Mouse (Mus musculus) megakaryocyte progenitor cell, adult 5-6 weeks (primary cell): ENCODE data around the gene Cd164. TPM values are rescaled to one million over a fixed set of nuclear protein-coding genes. Genes with fewer than 3 reads are reported as not detected.
A peak's percentile ranks its signal among the peaks of the same experiment; 100 is the strongest.

Experiments
- ATAC-seq: replicated peaks from 2 replicates; pipeline ENCODE4 v1.8.0; 2016; ENCODE audit warnings: mild to moderate bottlenecking, moderate TSS enrichment, inconsistent platforms; ENCODE audit not compliant: poor library complexity
- total RNA-seq, 2 experiments: library from RNA; stranded (forward) in 1 of 2; stranded (reverse) in 1 of 2; fragments of 157-497, 149-512 nt in 1 of 2; fragments of 200-1000 nt in 1 of 2; gene quantifications; 2 replicates each; pipeline versions ENCODE4 v1.2.3 to v1.2.4; 2015 to 2017

Gene Cd164
- total RNA-seq, 2 experiments from 2014 or later, result 115 to 224 TPM

DNA sequence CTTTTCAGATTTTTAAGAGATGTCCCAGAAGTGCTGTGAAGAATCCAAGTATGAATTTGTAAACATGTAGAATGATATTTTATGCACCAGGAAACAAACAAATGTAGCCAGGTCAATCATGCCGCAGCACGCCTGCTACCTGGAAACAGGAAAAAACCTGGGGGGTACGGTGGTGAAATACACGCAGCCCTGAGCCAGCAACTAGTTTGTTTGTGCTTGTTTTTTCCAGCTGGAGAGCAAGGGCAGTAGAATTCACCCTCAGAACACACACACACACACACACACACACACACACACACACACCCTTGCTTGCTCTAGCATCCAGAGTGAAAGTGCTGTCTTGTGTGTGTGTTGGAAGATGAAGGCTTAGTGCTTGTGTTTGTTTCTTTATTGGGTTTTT is 28.1 kb upstream of the Cd164 start:
- no peak for ATAC-seq

GRCm38 (mm10) chr10:41500941-41501340 is 18.3 kb upstream of the Cd164 start:
- no peak for ATAC-seq

DNA sequence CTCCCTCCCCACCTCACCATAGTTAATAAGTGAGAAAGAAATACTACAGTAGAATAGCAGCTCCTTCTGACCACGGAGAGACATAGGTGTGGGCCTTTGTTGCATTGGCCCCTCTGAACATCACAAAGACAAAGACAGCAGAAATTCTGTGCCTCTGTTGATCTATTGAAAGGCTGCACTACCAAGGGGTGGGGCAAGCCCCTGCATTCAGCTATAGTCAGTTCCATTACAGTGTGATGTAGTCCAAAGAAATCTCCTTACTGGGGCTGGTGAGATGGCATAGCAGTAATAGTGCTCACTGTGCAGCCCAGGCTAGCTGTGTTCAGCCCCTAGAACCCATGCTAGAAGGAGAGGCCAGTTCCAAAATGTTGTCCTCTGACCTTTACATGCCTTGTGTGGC is 14.2 kb upstream of the Cd164 start:
- ATAC-seq, result no peak

- ATAC-seq, result peak; percentile 94
Measured at GRCm38 (mm10) chr10:41505446-41505845, 13.8 kb upstream of the Cd164 start.

- ATAC-seq, result peak; percentile 74
Measured at GRCm38 (mm10) chr10:41509160-41509559, 10.1 kb upstream of the Cd164 start.

DNA sequence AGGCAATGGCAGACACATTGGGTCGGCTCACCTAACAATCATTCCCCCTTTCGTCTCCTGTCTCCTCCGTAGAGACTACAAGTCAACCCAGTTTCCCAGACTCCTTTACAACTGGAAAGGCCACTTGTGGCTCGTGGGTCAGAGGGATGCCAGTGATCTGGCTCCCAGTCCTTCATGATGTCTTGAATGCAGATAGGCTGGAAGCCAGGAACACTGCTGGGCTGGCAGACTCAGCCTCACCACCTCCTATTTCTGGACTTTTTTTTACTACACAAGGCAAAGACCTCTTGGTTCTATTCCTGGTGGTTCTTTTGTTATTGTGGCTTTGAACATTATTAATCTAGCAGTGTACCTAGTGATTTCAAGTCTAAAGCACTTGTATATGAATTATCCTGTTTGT is 4.9 kb upstream of the Cd164 start:
- ATAC-seq, result no peak

GRCm38 (mm10) chr10:41514921-41515320 is 4.3 kb upstream of the Cd164 start:
- no peak for ATAC-seq

GRCm38 (mm10) chr10:41518508-41518980 is 670 bp upstream of the Cd164 start:
- ATAC-seq, result peak; percentile 62

DNA sequence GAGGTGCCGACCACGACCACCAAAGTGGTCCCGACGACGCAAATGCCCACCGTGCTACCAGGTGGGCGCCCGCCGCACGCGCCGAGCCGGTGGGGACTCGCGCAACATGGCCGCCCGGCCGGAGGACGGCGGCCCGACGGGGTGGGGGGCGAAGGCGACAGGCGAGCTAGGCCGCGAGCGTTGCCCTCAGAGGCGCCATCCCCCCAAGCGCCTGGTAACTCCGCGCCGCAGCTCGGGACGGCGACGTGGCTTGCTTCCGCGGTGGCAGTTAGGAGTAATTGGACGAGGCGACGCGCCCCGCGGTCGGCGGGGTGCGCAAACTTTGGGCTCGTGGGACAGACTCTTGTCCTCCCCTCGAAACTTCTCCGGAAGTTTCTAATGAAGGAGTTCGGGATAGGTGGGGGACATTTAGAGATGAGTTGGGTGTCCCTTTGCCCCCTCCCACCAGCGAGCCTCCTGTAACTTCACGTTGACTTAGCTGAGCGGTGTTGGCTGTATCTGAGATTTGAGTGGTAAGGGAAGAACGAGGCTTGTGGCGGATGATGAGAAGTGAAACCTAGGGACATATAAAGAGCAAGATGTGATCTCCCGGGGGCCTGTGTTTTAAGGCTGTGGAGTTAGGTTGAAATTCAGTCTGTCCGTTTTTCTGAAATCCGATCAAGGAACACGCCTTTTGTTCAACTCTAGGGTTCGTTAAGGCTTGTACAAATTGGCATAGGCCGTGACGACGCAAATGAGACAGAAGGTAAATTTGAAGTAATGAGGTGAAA is 611 bp downstream of the Cd164 start:
- peak; percentile 15; the same call in 1 of the 2 replicates for ATAC-seq

GRCm38 (mm10) chr10:41520410-41520673 is 1.1 kb downstream of the Cd164 start:
- ATAC-seq, result no peak

DNA sequence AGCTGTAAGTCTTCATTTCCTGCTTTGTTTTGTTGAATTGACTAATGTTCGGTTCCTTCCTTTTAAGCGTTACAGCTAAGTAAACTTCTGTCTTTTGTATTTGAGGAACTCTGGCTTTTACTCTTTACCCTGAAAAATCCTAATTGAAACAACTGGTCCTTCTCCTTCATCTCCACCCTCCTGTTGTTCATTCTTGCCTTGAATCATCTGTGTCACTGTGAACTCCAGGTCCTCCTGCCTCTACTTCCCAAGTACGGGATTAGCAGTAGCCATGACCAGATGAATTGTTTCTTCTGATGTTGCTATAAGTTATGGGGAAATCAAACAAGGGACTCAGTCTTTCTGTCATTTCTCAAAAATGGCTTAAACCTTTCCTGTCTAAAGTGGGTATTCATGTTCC is 4.2 kb downstream of the Cd164 start:
- no peak for ATAC-seq

DNA sequence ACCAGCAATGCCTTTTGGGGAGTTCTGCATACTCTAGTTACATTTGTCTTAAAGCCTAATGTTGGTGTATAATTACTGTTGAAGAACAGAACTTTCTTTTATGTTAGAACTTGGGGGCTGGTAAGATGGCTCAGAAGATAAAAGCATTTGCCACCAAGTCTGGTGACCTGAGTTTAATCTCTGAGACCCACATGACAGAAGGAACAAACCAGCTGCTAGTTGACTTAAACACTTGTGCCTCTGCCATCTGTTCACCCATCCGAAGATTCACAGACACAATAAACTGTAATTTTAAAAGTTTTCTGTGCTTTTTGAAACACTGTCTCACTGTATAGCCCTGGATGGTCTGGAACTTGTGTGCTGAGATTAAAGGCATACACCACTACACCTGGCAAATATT is 6.5 kb downstream of the Cd164 start:
- ATAC-seq, result no peak

- ATAC-seq, result peak; percentile 65
Measured at GRCm38 (mm10) chr10:41529972-41530371, 10.8 kb downstream of the Cd164 start.

DNA sequence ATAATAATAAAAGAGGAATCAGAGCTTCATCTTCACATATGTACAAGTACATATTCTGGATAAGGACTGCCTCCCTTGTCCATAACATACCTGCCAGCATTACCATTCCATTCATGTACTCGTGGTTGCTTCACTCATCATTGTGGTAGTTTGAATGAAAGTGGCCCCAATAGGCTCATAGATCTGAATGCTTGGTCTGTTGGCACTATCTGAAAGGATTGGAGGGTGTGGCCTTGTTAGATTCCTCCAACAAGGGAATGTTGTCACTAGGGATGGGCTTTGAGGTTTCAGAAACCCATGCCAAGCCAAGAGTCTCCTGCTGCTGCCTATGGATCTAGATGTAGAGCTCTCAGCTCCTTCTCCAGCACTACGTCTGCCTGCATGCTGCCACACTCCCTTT is 16.8 kb downstream of the Cd164 start:
- no peak for ATAC-seq

GRCm38 (mm10) chr10:41536714-41537113 is 17.5 kb downstream of the Cd164 start:
- ATAC-seq, result no peak

DNA sequence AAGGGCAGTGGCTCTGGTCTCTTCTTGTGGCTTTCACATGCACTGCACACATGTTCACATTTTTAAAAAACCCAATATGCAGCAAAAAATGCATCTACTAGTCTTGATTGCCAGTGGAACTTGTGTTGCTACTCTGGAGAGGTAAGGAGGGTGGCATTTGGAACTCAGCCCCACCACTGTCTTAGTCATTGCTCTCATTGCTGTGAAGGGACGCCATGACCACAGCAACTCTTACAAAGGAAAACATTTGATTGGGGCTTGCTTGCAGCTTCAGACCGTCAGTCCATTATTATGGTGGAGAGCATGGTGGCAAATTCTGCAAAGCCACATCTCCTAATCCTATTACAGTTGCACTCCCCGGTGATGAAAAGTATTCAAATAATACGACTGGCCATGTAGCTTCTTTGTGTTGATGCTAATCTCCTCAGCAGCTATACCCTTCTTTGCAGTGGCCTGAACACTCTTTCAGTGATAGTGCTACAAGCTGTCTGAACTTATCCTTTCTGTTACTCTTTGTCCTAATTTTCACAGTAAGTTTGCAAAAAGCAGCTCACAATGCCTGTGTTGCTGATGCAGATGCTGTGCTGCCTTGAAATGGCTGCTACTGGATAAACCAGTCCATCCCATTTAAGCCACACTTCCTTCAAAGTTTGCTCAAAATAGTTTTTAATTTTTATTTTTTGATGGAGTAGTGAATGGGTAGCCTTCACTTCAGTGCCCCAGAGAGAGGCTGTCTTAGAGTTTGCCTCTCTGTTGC is 18.2 kb downstream of the Cd164 start:
- ATAC-seq, result no peak

GRCm38 (mm10) chr10:41537983-41538330 is 18.7 kb downstream of the Cd164 start:
- ATAC-seq, result no peak

GRCm38 (mm10) chr10:41538986-41539385 is 19.8 kb downstream of the Cd164 start:
- ATAC-seq, result no peak

DNA sequence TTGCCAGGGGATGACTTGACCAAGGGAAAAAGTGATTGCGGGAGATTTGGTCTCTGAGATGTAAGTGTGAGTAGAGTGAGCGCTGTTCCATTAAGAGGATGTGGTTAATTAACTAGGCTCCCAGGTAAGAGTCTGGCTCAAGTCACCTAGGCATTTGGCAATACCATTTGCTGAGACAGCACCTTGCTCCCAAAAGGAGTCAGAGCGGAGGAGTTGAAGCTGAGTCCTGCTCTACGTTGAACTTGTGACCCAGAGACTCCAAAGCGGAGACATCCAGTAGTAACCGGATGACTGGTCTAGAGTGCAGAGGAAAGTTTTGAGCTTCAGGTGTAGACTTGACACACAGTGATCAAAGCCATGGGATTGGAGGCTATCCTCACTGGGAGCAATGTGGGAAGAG is 22.8 kb downstream of the Cd164 start:
- no peak for ATAC-seq

DNA sequence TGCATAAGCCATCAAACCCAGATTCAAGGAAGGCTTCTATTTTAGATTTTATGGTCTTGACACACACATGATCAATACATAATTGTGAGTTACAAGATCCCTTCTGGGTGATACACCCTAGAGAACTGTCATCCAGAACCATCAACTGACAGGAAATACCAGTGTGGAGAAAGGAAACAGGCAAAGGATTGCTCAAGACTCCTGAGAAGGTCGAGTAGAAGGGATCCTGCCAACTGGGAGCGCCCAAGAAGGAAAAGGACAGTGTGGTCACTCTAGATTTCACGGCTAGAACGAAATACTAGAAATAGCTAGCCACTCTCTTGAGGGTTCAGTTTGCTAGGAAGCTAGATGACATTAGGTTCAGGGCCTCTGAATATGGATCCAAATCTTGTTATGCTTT is 24.2 kb downstream of the Cd164 start:
- ATAC-seq, result 0 out of 2 replicates have a peak, but pooled peaks have one; percentile 20

- no peak for ATAC-seq
Measured at GRCm38 (mm10) chr10:41543844-41544243, 24.6 kb downstream of the Cd164 start.

- ATAC-seq, result peak; percentile 83
Measured at GRCm38 (mm10) chr10:41544481-41545190, 25.4 kb downstream of the Cd164 start.
